Mouse (Mus musculus): ENCODE results near the gene Zbtb1. TPM values are rescaled to one million over a fixed set of nuclear protein-coding genes. Genes with fewer than 3 reads are reported as not detected.

The Zbtb1 gene
- total and polyA plus RNA-seq, 3 experiments: 1.1 to 3.9 (median 3.0) TPM

GRCm38 (mm10) chr12:76377726-76378125 is 7.7 kb downstream of the Zbtb1 start:
- DNase-seq: peak in 1 of 2 experiments; percentile 20
- H3K4me3 ChIP-seq: no peak overlapping the region
- H3K79me2 ChIP-seq (replicated peaks; ENCODE audit: control insufficient read depth, insufficient read depth, low read length): peaks cover 14% of the 10 kb centered on the region
- TF ChIP-seq EP300 (IDR thresholded peaks at IDR 0.05; ENCODE audit: insufficient read depth, low read depth, low read length): no peak
- no peak for TF ChIP-seq CTCF (IDR thresholded peaks at IDR 0.05)
- TF ChIP-seq POLR2A (IDR thresholded peaks at IDR 0.05; ENCODE audit: insufficient read depth, low read depth, low read length): no peak
- H3K36me3 ChIP-seq (ENCODE audit: control insufficient read depth, insufficient read depth, low read length): no peaks in the 10 kb centered on the region; the same call in 1 of the 2 replicates
- H3K4me1 ChIP-seq (ENCODE audit: control insufficient read depth, insufficient read depth, low read length): peaks cover 5% of the 10 kb centered on the region
- WGBS: 86% methylated on average over 3 of the region's 3 CpGs
- intact Hi-C loops (cut with DNase I): no loop called here
- H3K9ac ChIP-seq (ENCODE audit: low read depth, low read length): no peak overlapping the region
- no peaks in the 10 kb centered on the region for H3K27me3 ChIP-seq (ENCODE audit: control insufficient read depth, insufficient read depth, low read length)
- no peak overlapping the region for H3K27ac ChIP-seq

- Histone ChIP-seq H3K27ac (no peak overlapping the region), H3K36me3 (ENCODE audit: control insufficient read depth, insufficient read depth, low read length) (no peaks in the 10 kb centered on the region; the same call in 1 of the 2 replicates), H3K79me2 (replicated peaks; ENCODE audit: control insufficient read depth, insufficient read depth, low read length) (peaks cover 14% of the 10 kb centered on the region), H3K27me3 (ENCODE audit: control insufficient read depth, insufficient read depth, low read length) (no peaks in the 10 kb centered on the region), H3K4me1 (ENCODE audit: control insufficient read depth, insufficient read depth, low read length) (peaks cover 5% of the 10 kb centered on the region), H3K4me3 (no peak overlapping the region), H3K9ac (ENCODE audit: low read depth, low read length) (no peak overlapping the region)
- whole genome bisulfite sequencing: 82% methylated on average over 5 of the region's 5 CpGs
- no peak for TF ChIP-seq CTCF (IDR thresholded peaks at IDR 0.05)
- no peak for TF ChIP-seq EP300 (IDR thresholded peaks at IDR 0.05; ENCODE audit: insufficient read depth, low read depth, low read length)
- no peak for TF ChIP-seq POLR2A (IDR thresholded peaks at IDR 0.05; ENCODE audit: insufficient read depth, low read depth, low read length)
- intact Hi-C loops (cut with DNase I): no loop called here
- DNase-seq: no peak
Measured at GRCm38 (mm10) chr12:76378556-76378955, 8.5 kb downstream of the Zbtb1 start.

- Histone ChIP-seq H3K79me2 (replicated peaks; ENCODE audit: control insufficient read depth, insufficient read depth, low read length) (peaks cover 12% of the 10 kb centered on the region), H3K4me1 (ENCODE audit: control insufficient read depth, insufficient read depth, low read length) (peaks cover 5% of the 10 kb centered on the region), H3K4me3 (no peak overlapping the region), H3K36me3 (ENCODE audit: control insufficient read depth, insufficient read depth, low read length) (no peaks in the 10 kb centered on the region; the same call in 1 of the 2 replicates), H3K27ac (no peak overlapping the region), H3K27me3 (ENCODE audit: control insufficient read depth, insufficient read depth, low read length) (no peaks in the 10 kb centered on the region), H3K9ac (ENCODE audit: low read depth, low read length) (no peak overlapping the region)
- TF ChIP-seq POLR2A (IDR thresholded peaks at IDR 0.05; ENCODE audit: insufficient read depth, low read depth, low read length) (no peak), CTCF (IDR thresholded peaks at IDR 0.05) (no peak), EP300 (IDR thresholded peaks at IDR 0.05; ENCODE audit: insufficient read depth, low read depth, low read length) (no peak)
- DNase-seq: no peak
- intact Hi-C loops (cut with DNase I): no loop called here
- 56% methylated on average over 7 of the region's 7 CpGs for WGBS
Measured at GRCm38 (mm10) chr12:76380151-76380550, 10.1 kb downstream of the Zbtb1 start.

- peaks cover 3% of the 10 kb centered on the region for H3K79me2 ChIP-seq (replicated peaks; ENCODE audit: control insufficient read depth, insufficient read depth, low read length)
- no peaks in the 10 kb centered on the region for H3K27me3 ChIP-seq (ENCODE audit: control insufficient read depth, insufficient read depth, low read length)
- WGBS: 91% methylated on average over 8 of the region's 8 CpGs
- no peak for TF ChIP-seq POLR2A (IDR thresholded peaks at IDR 0.05; ENCODE audit: insufficient read depth, low read depth, low read length)
- TF ChIP-seq EP300 (IDR thresholded peaks at IDR 0.05; ENCODE audit: insufficient read depth, low read depth, low read length): no peak
- TF ChIP-seq CTCF (IDR thresholded peaks at IDR 0.05): no peak
- no peak for DNase-seq
- H3K27ac ChIP-seq: no peak overlapping the region
- no peak overlapping the region for H3K9ac ChIP-seq (ENCODE audit: low read depth, low read length)
- no peaks in the 10 kb centered on the region for H3K4me1 ChIP-seq (ENCODE audit: control insufficient read depth, insufficient read depth, low read length)
- H3K4me3 ChIP-seq: no peak overlapping the region
- intact Hi-C loops (cut with DNase I): no loop called here
- peaks cover 8% of the 10 kb centered on the region for H3K36me3 ChIP-seq (ENCODE audit: control insufficient read depth, insufficient read depth, low read length)
Measured at GRCm38 (mm10) chr12:76385342-76385741, 15.3 kb downstream of the Zbtb1 start.

GRCm38 (mm10) chr12:76388794-76389193 is 18.7 kb downstream of the Zbtb1 start:
- TF ChIP-seq POLR2A (IDR thresholded peaks at IDR 0.05; ENCODE audit: insufficient read depth, low read depth, low read length): no peak
- no peak for TF ChIP-seq EP300 (IDR thresholded peaks at IDR 0.05; ENCODE audit: insufficient read depth, low read depth, low read length)
- TF ChIP-seq CTCF (IDR thresholded peaks at IDR 0.05): no peak
- no peak overlapping the region for H3K9ac ChIP-seq (ENCODE audit: low read depth, low read length)
- no peaks in the 10 kb centered on the region; the same call in none of the 2 replicates for H3K79me2 ChIP-seq (replicated peaks; ENCODE audit: control insufficient read depth, insufficient read depth, low read length)
- DNase-seq: no peak
- intact Hi-C loops (cut with DNase I): no loop called here
- H3K27me3 ChIP-seq (ENCODE audit: control insufficient read depth, insufficient read depth, low read length): no peaks in the 10 kb centered on the region
- 91% methylated on average over 11 of the region's 11 CpGs for WGBS
- H3K27ac ChIP-seq: no peak overlapping the region
- peaks cover 8% of the 10 kb centered on the region for H3K36me3 ChIP-seq (ENCODE audit: control insufficient read depth, insufficient read depth, low read length)
- H3K4me3 ChIP-seq: no peak overlapping the region
- no peaks in the 10 kb centered on the region for H3K4me1 ChIP-seq (ENCODE audit: control insufficient read depth, insufficient read depth, low read length)

GRCm38 (mm10) chr12:76391595-76392271 is 21.7 kb downstream of the Zbtb1 start:
- no peak for DNase-seq
- TF ChIP-seq POLR2A (IDR thresholded peaks at IDR 0.05; ENCODE audit: insufficient read depth, low read depth, low read length): no peak
- no peak for TF ChIP-seq CTCF (IDR thresholded peaks at IDR 0.05)
- TF ChIP-seq EP300 (IDR thresholded peaks at IDR 0.05; ENCODE audit: insufficient read depth, low read depth, low read length): no peak
- Histone ChIP-seq H3K27ac (no peak overlapping the region), H3K9ac (ENCODE audit: low read depth, low read length) (no peak overlapping the region), H3K79me2 (replicated peaks; ENCODE audit: control insufficient read depth, insufficient read depth, low read length) (no peaks in the 10 kb centered on the region; the same call in 1 of the 2 replicates), H3K27me3 (ENCODE audit: control insufficient read depth, insufficient read depth, low read length) (no peaks in the 10 kb centered on the region), H3K4me3 (no peak overlapping the region), H3K36me3 (ENCODE audit: control insufficient read depth, insufficient read depth, low read length) (peaks cover 5% of the 10 kb centered on the region), H3K4me1 (ENCODE audit: control insufficient read depth, insufficient read depth, low read length) (no peaks in the 10 kb centered on the region)
- 70% methylated on average over 3 of the region's 3 CpGs for WGBS
- intact Hi-C loops (cut with DNase I): no loop called here
